12 mouse cellular contexts compared by ENCODE assay signal in the genomic region with DNA sequence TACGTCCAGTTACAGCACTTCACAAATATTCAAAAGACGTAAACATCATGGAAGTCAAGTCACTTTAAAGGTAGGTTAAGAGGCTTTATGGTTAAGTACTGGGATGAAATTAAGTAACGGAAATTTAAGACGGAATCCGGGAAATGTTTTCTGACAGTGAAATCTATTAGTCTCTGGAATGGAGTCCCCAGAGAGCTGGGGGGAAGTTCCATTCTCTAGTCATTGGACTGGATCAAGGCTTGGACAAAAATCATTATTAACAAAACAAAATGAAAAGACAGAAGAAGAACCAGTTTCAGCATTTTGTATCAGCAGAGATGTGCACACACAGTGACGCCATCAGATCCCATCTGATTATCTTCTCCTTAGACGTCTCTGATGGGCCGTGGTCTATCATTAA.
DNase-seq lines count a peak whose midpoint lies in the region; ATAC-seq and TF ChIP-seq lines count a peak whose summit lies in the region.
"Had no signal": no experiment of that assay in that cellular context is flagged by ENCODE, and none has a peak within 500 bp of the region (broad histone marks: within the 10 kb centered on the region; RNA-seq: fewer than 3 reads in every experiment).

No protein-coding gene starts in this region.

- no peak for DNase-seq in heart, adult 2 months
- no peak for DNase-seq in heart, embryonic 10.5 days (ENCODE audit: low spot score)
- no peak for DNase-seq in limb, embryonic 10.5 days (ENCODE audit: low spot score)
- peak; percentile 4 to 17 for DNase-seq in gastrocnemius, adult 8-10 months (ENCODE audit: low spot score in 2 of 2)
- peak; percentile 4 for DNase-seq in mesoderm, embryonic 11.5 days (ENCODE audit: low read depth, low spot score)
- DNase-seq in embryo, embryonic 11 days: no peak
- DNase-seq in frontal cortex, postnatal 36 days (ENCODE audit: low spot score in 2 of 2): no peak
- DNase-seq: lung, adult 2 months; thymus, adult 18-20 months had no signal

- no peak overlapping the region for H3K4me3 ChIP-seq in heart, adult 2 months
- no peak overlapping the region for H3K4me3 ChIP-seq in heart, embryonic 10.5 days
- H3K4me3 ChIP-seq in limb, embryonic 13.5 days: no peak overlapping the region
- H3K4me3 ChIP-seq in limb, embryonic 10.5 days: no peak overlapping the region
- H3K4me3 ChIP-seq: hindbrain, embryonic 10.5 days had no signal

- no peaks in the 10 kb centered on the region for H3K27me3 ChIP-seq in heart, adult 2 months (ENCODE audit: control insufficient read depth, insufficient read depth, low read length)
- no peaks in the 10 kb centered on the region for H3K27me3 ChIP-seq in heart, embryonic 10.5 days (ENCODE audit: insufficient read depth, poor library complexity, severe bottlenecking)
- H3K27me3 ChIP-seq in limb, embryonic 13.5 days: no peaks in the 10 kb centered on the region
- H3K27me3 ChIP-seq in limb, embryonic 10.5 days (ENCODE audit: low read depth, poor library complexity, severe bottlenecking): no peaks in the 10 kb centered on the region

- no peaks in the 10 kb centered on the region for H3K79me2 ChIP-seq in heart, adult 2 months (replicated peaks; ENCODE audit: control insufficient read depth, insufficient read depth, low read length)

- no peak overlapping the region for H3K9ac ChIP-seq in heart, adult 2 months (ENCODE audit: low read depth, low read length)
- no peak overlapping the region for H3K9ac ChIP-seq in limb, embryonic 13.5 days

- H3K4me1 ChIP-seq in heart, adult 2 months (ENCODE audit: control insufficient read depth, insufficient read depth, low read length): peaks cover 3% of the 10 kb centered on the region
- no peaks in the 10 kb centered on the region for H3K4me1 ChIP-seq in heart, embryonic 10.5 days
- peaks cover 3% of the 10 kb centered on the region; the same call in 1 of the 2 replicates for H3K4me1 ChIP-seq in limb, embryonic 13.5 days
- peaks cover 30% of the 10 kb centered on the region for H3K4me1 ChIP-seq in limb, embryonic 10.5 days
- H3K4me1 ChIP-seq: hindbrain, embryonic 10.5 days had no signal

- no peak for TF ChIP-seq POLR2A in heart, adult 2 months (IDR thresholded peaks at IDR 0.05; ENCODE audit: insufficient read depth, low read depth, low read length)

- no peak for ATAC-seq in limb, embryonic 13.5 days (ENCODE audit: low FRiP score, low read depth)
- ATAC-seq: forebrain, embryonic 14.5 days had no signal

- peak overlapping the region; percentile 17; the same call in 1 of the 2 replicates for H3K27ac ChIP-seq in heart, adult 2 months
- H3K27ac ChIP-seq in heart, embryonic 10.5 days: no peak overlapping the region
- H3K27ac ChIP-seq in limb, embryonic 13.5 days: no peak overlapping the region; the same call in 1 of the 2 replicates
- H3K27ac ChIP-seq in limb, embryonic 10.5 days: no peak overlapping the region
- H3K27ac ChIP-seq: hindbrain, embryonic 10.5 days had no signal

- no peaks in the 10 kb centered on the region for H3K36me3 ChIP-seq in heart, adult 2 months (ENCODE audit: control insufficient read depth, insufficient read depth, low read length)
- H3K36me3 ChIP-seq in heart, embryonic 10.5 days: no peaks in the 10 kb centered on the region
- no peaks in the 10 kb centered on the region for H3K36me3 ChIP-seq in limb, embryonic 13.5 days
- H3K36me3 ChIP-seq in limb, embryonic 10.5 days: no peaks in the 10 kb centered on the region
- H3K36me3 ChIP-seq: hindbrain, embryonic 10.5 days had no signal

- peak overlapping the region; percentile 42; the same call in 1 of the 2 replicates for H3K4me2 ChIP-seq in limb, embryonic 13.5 days (replicated peaks)

- no peak for TF ChIP-seq CTCF in heart, adult 2 months (IDR thresholded peaks at IDR 0.05)

- WGBS in heart, adult 2 months: 45% methylated on average over 8 of the region's 8 CpGs
- WGBS in heart, embryonic 10.5 days: 86% methylated on average over 8 of the region's 8 CpGs
- WGBS in limb, embryonic 13.5 days: 56% methylated on average over 8 of the region's 8 CpGs
- WGBS in limb, embryonic 10.5 days: 85% methylated on average over 8 of the region's 8 CpGs

- intact Hi-C loops in heart, adult 2 months (cut with DNase I): no loop called here

- no peaks in the 10 kb centered on the region; the same call in 1 of the 2 replicates for H3K9me3 ChIP-seq in heart, embryonic 10.5 days
- peaks cover 8% of the 10 kb centered on the region for H3K9me3 ChIP-seq in limb, embryonic 13.5 days
- H3K9me3 ChIP-seq in limb, embryonic 10.5 days (replicated peaks): peaks cover 4% of the 10 kb centered on the region; the same call in 1 of the 2 replicates
- H3K9me3 ChIP-seq: hindbrain, embryonic 10.5 days had no signal

- no peak for TF ChIP-seq EP300 in heart, adult 2 months (IDR thresholded peaks at IDR 0.05; ENCODE audit: insufficient read depth, low read depth, low read length)

Comparison
In these comparisons a context has a peak if more than half of its experiments do, and no peak if none do; other contexts are left out.
1. DNase-seq: peak in gastrocnemius, adult 8-10 months (2 of 2) and mesoderm, embryonic 11.5 days (single experiment); none in heart, adult 2 months (0 of 2), heart, embryonic 10.5 days (single experiment), limb, embryonic 10.5 days (single experiment), embryo, embryonic 11 days (single experiment) and frontal cortex, postnatal 36 days (0 of 2).